Mouse (Mus musculus): ENCODE results near the gene Zfp57.

DNA sequence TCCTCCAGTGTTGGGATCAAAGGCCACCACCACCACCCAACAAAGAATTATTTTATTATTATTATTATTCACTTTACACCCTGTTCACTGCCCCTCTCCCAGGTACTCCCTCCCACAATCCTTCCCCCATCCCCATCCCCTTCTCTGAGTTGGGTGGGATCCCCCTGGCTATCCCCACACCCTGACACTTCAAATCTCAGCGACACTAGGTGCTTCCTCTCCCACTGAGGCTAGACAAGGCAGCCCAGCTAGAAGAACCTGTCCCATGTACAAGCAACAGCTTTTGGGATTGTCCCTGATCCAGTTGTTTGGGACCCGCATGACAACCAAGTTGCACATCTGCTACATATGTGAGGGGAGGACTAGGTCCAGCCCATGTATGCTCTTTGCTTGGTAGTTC, 48.3 kb upstream of the Zfp57 start:
- TF ChIP-seq GATA1 (IDR thresholded peaks at IDR 0.05; ENCODE audit: borderline replicate concordance, low read length) (no peak), FLI1 (IDR thresholded peaks at IDR 0.05; ENCODE audit: low read length) (no peak)
